Mouse (Mus musculus) heart, postnatal 14 days (tissue): ENCODE measurements around the gene Kri1. TPM values are rescaled to one million over a fixed set of nuclear protein-coding genes. Genes with fewer than 3 reads are reported as not detected.
"Not testable (repeated sequence)": the region's sequence is repeated elsewhere in the genome, so short reads cannot be mapped to it uniquely, and the experiment has no call there.

ENCODE experiments used
- DNase-seq, 2 experiments: peaks; one replicate each; pipeline ENCODE4 v3.0.0; 2021 to 2022
- intact Hi-C: fragments of 180-260 bp; cut with DNase I; formaldehyde crosslinking; loops from one replicate; pipeline ENCODE4 v1.15.1; 2025
- total RNA-seq, 2 experiments: library from RNA; stranded (reverse); gene quantifications; 2 replicates each; pipeline ENCODE4 v1.2.3; 2021

Kri1 gene
- total RNA-seq, 2 experiments from 2014 or later = 17.0 to 22.6 TPM

DNA sequence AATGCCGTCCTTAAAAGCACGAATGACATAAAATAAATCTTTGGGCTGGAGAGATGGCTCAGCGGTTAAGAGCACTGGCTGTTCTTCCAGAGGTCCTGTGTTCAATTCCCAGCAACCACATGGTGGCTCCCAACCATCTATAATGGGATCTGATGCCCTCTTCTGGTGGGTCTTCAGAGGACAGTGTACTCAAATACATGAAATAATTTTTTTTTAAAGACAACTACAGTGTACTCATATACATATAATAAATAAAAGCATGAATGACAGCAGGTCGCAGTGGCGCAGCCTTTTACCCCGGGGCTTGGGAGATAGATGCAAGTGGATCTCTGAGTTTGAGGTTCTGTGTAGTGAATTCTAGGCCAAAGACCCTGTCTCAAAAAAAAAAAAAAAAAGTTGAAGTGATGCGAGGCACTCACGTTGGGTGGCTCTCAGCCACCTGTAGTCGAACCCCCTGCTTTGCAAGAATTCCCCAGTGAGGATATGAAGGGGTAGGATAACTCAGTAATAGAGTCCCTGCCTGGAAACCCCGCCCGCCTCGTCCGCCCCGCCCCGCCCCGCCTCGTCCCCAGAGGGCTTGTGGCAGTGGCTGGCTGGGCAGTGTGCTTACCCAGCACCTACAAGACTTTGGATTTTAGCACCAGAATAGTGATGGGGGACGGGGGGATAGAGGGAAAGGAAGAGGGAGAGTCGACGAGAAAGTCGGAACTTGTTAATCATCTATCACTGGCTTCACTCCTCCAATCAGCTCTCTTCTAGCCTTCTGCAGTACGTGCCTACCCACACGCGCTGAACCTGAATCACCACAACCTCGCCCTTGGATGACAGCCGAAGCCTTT lies 63.0 kb downstream of the Kri1 start:
- intact Hi-C loops = loop anchor here (5.0 kb wide), 1 partner anchor 133 kb away; no protein-coding TSS in a partner anchor
- DNase-seq = no peak

DNA sequence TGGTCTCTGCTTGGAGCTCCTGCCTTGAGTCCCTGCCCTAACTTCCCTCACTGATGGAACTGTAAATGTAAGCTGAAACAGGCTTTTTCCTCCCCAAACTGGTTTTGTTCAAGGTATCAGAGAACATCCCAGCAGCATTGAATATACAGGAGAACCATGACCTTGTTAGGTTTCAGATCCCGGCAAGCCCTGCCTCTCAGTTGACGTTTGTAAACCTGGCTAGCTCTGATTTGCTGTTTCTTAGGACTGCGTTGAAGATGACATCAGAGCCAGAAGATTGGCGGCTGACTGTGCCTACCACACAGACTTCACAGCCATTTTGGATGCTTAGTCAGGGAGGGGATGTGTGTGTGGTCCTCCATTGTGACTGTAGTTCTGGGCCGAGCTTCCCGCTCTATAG lies 63.9 kb downstream of the Kri1 start:
- no peak for DNase-seq
- intact Hi-C loops = loop anchor here (5.0 kb wide), 1 partner anchor 133 kb away; no protein-coding TSS in a partner anchor

DNA sequence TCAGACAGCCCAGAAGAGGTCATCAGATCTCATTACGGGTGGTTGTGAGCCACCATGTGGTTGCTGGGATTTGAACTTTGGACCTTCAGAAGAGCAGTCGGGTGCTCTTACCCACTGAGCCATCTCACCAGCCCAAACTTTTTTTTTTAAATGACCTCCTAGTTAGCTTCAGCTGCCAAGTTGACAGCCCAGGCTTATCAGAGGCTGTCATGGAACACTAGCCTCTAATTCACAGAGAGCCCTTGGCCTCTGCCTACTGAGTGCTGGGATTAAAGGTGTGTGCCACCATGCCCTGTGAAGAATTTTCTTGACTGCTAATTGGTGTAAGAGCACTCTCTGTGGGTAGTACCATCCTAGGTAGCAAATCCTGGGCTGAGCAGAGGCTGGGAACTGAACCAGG lies 64.3 kb downstream of the Kri1 start:
- not testable (repeated sequence) for DNase-seq
- intact Hi-C loops = loop anchor here (5.0 kb wide), 1 partner anchor 134 kb away; no protein-coding TSS in a partner anchor

Other genes with a start within 250 kb of the Kri1 start
- not detected for gene Zglp1, start 220.9 kb downstream of the Kri1 start, total RNA-seq
- under 1 TPM; 0.26 to 0.39 TPM for gene Gm49373, start 214.9 kb downstream of the Kri1 start, total RNA-seq
- 10 to 100 TPM; 25.4 to 26.8 TPM for gene Fdx1l, start 214.4 kb downstream of the Kri1 start, total RNA-seq
- 1 to 10 TPM in 1 of 2 experiments, under 1 TPM in 1; 0.68 to 1.8 TPM for gene Gm38431, start 196.0 kb downstream of the Kri1 start, total RNA-seq
- gene Raver1, start 196.0 kb downstream of the Kri1 start, total RNA-seq = 10 to 100 TPM; 27.4 to 31.2 TPM
- gene Tyk2, start 156.7 kb downstream of the Kri1 start, total RNA-seq = 1 to 10 TPM; 9.2 TPM
- gene Cdc37, start 138.0 kb downstream of the Kri1 start, total RNA-seq = 100 to 1,000 TPM; 151 to 157 TPM
- 10 to 100 TPM; 36.7 to 37.5 TPM for gene Pde4a, start 122.3 kb downstream of the Kri1 start, total RNA-seq
- 10 to 100 TPM; 38.6 to 40.8 TPM for gene Keap1, start 48.6 kb downstream of the Kri1 start, total RNA-seq
- under 1 TPM; 0.27 to 0.45 TPM for gene S1pr5, start 39.5 kb downstream of the Kri1 start, total RNA-seq
- gene Atg4d, start 22.7 kb downstream of the Kri1 start, total RNA-seq = 10 to 100 TPM; 73.3 to 85.0 TPM
- 10 to 100 TPM; 17.9 to 21.1 TPM for gene Cdkn2d, start 3.4 kb upstream of the Kri1 start, total RNA-seq
- gene Ap1m2, start 24.4 kb upstream of the Kri1 start, total RNA-seq = under 1 TPM in 1 of 2 experiments, not detected in 1; 0.12 TPM
- 100 to 1,000 TPM; 105 to 116 TPM for gene Slc44a2, start 32.7 kb upstream of the Kri1 start, total RNA-seq
- 10 to 100 TPM; 30.6 to 31.3 TPM for gene Ilf3, start 79.9 kb upstream of the Kri1 start, total RNA-seq
- 10 to 100 TPM in 1 of 2 experiments, 1 to 10 TPM in 1; 8.5 to 11.2 TPM for gene Qtrt1, start 123.9 kb upstream of the Kri1 start, total RNA-seq
- 10 to 100 TPM; 78.3 to 81.6 TPM for gene Dnm2, start 136.9 kb upstream of the Kri1 start, total RNA-seq
- 10 to 100 TPM; 40.7 to 44.5 TPM for gene Tmed1, start 222.3 kb upstream of the Kri1 start, total RNA-seq
- gene AB124611, start 238.2 kb upstream of the Kri1 start, total RNA-seq = 1 to 10 TPM; 2.1 TPM